Mouse (Mus musculus): ENCODE results near the gene Fam83g. TPM values are rescaled to one million over a fixed set of nuclear protein-coding genes. Genes with fewer than 3 reads are reported as not detected.

Gene Fam83g
- polyA plus RNA-seq, 1 experiment from 2014 or later, result 3.2 TPM

DNA sequence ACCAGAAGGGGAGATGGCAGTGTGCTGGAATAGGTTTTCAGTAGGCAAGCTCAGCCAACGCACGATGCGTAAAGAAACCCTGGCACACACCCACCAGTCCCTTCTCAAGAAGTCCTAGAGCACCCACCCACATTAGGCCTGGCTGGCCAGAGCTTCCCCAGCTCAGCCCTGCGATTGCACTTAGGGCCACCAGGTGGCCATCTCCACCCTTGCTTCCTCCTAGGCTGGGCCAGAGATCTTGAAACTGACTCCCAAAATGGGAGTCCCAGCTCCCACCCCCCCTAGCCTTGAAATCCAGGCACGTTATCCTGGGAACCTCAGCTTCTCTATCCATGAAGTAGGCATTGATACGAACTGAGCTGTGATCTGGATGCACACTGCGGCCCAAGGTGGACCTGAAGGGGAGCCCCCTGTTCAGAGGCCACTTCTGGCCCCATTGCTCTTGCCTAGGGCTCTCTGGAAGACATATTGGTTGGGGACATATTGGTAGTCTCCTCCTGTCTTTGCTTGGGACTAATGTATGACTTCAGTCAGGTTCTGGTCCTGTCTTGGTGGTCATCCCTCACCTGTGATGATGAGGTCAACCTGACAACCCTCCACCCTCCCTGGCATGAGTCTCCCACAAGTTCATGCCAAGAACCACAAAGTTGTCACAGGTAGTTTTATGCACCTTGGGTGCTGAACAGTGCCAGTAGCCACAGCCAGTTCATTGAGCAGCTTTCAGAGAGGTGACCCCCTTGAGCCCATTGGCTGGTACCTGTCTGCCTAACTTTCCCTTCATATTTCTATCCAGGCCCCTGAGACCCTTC is 17.7 kb upstream of the Fam83g start:
- H3K9ac ChIP-seq (replicated peaks; ENCODE audit: low read depth, low read length), result no peak overlapping the region
- no peaks in the 10 kb centered on the region for H3K36me3 ChIP-seq (ENCODE audit: control insufficient read depth, insufficient read depth, low read length)
- WGBS, result 35% methylated on average over 7 of the region's 7 CpGs
- no peak overlapping the region for H3K4me3 ChIP-seq (ENCODE audit: low read depth, low read length)
- H3K9me3 ChIP-seq (ENCODE audit: control insufficient read depth, low read depth, low read length), result no peaks in the 10 kb centered on the region
- no peaks in the 10 kb centered on the region for H3K27me3 ChIP-seq (ENCODE audit: control insufficient read depth, insufficient read depth, low read length)
- H3K4me2 ChIP-seq (replicated peaks; ENCODE audit: low read depth, low read length), result no peak overlapping the region
- no peaks in the 10 kb centered on the region for H3K4me1 ChIP-seq (ENCODE audit: control insufficient read depth, insufficient read depth, low read length)
- no peak overlapping the region for H3K27ac ChIP-seq (ENCODE audit: low read length)
- no peak for ATAC-seq (ENCODE audit: insufficient number of reproducible peaks, insufficient read depth, low FRiP score, low read depth)

DNA sequence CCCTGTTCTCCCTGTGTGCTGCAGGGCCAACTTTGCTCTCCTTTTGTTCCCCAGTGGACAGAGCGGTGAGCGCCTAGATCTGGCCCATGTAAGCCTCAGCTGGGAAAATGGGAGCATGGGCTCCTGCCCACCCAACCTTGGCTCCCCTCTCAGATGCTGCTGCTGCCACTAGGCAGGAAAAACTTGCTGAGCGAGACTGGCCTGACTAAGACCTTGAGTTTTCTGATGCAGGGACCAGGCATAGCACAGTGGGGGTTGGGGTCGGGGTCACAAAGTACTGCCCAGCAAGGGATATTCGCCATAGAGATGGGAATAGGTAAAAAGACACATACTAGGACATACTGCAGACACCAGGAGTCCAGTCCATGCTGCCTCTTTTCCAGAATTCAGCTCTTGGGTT is 16.6 kb upstream of the Fam83g start:
- H3K4me1 ChIP-seq (ENCODE audit: control insufficient read depth, insufficient read depth, low read length), result 0 out of 2 replicates have a peak, but pooled peaks cover 4% of the 10 kb centered on the region
- H3K9me3 ChIP-seq (ENCODE audit: control insufficient read depth, low read depth, low read length), result no peaks in the 10 kb centered on the region
- H3K4me2 ChIP-seq (replicated peaks; ENCODE audit: low read depth, low read length), result no peak overlapping the region
- H3K4me3 ChIP-seq (ENCODE audit: low read depth, low read length), result no peak overlapping the region
- ATAC-seq (ENCODE audit: insufficient number of reproducible peaks, insufficient read depth, low FRiP score, low read depth), result no peak
- H3K9ac ChIP-seq (replicated peaks; ENCODE audit: low read depth, low read length), result no peak overlapping the region
- H3K27ac ChIP-seq (ENCODE audit: low read length), result no peak overlapping the region
- 79% methylated on average over 5 of the region's 5 CpGs for WGBS
- no peaks in the 10 kb centered on the region for H3K27me3 ChIP-seq (ENCODE audit: control insufficient read depth, insufficient read depth, low read length)
- H3K36me3 ChIP-seq (ENCODE audit: control insufficient read depth, insufficient read depth, low read length), result no peaks in the 10 kb centered on the region

DNA sequence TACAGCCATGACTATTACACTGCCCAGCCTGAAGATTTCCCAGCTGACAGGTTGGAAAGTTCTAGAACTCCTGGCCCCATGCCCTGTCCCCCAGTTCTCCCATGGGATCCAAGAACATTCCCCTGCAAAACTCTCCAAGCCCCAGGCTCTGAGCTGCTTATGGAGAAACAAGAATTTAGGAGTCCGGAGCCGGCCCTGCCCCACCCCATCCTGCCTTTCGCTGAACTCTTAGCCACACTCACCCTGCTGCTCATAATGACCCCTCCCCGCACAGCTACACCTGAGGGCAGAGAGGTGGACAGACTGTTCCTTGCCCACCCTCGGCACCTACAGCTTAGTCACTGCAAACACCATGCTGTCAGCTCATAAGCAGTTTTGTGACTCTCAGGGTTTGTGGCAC is 16.1 kb upstream of the Fam83g start:
- no peak overlapping the region for H3K4me2 ChIP-seq (replicated peaks; ENCODE audit: low read depth, low read length)
- 76% methylated on average over 5 of the region's 5 CpGs for WGBS
- ATAC-seq (ENCODE audit: insufficient number of reproducible peaks, insufficient read depth, low FRiP score, low read depth), result no peak

DNA sequence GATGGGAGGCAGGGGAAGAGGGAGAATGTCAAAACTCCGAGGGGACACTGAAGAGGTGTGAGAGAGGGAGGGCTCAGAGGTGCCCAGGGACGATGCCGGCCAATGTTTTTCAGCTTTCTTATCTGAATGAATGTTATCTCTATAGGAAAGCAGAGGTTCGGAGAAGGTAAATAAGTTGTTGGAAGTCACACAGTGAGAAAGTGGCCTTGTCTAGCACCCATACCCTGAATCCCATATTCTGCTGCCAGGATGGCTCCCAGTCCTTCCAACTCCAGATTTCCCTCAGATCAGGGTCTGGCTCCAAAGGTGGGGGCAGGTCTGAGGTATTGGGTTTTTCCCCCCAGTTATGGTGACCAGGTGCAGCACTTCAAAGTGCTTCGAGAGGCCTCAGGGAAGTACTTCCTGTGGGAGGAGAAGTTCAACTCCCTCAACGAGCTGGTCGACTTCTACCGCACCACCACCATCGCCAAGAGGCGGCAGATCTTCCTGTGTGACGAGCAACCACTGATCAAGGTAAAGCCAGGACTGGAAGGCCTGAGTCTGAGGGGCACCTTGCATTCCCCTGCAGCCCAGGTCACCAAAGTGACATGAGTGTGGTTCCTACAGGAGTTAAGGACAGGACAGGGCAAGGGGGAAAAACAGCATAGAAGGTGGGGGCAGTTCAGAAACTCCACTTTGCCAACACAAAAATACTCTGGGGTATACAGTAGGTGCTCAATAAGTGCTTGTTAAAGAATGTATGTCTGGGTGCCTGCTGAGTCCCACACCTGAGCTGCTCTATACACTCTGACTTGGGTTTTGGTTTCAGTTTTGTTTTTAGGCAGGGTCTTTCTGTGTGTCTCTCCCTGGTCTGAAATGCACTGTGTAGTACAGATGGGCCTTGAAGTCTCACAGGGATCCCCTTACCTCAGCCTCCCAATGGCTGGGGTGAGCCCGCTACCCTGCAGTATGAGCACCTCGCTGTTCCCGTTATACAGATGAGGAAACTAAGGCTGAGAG is 14.1 kb upstream of the Fam83g start:
- no peak overlapping the region for H3K9ac ChIP-seq (replicated peaks; ENCODE audit: low read depth, low read length)
- no peak for ATAC-seq (ENCODE audit: insufficient number of reproducible peaks, insufficient read depth, low FRiP score, low read depth)
- WGBS, result 62% methylated on average over 14 of the region's 14 CpGs
- no peak overlapping the region for H3K27ac ChIP-seq (ENCODE audit: low read length)
- no peak overlapping the region for H3K4me3 ChIP-seq (ENCODE audit: low read depth, low read length)
- H3K9me3 ChIP-seq (ENCODE audit: control insufficient read depth, low read depth, low read length), result no peaks in the 10 kb centered on the region
- no peaks in the 10 kb centered on the region for H3K36me3 ChIP-seq (ENCODE audit: control insufficient read depth, insufficient read depth, low read length)
- H3K27me3 ChIP-seq (ENCODE audit: control insufficient read depth, insufficient read depth, low read length), result no peaks in the 10 kb centered on the region
- H3K4me1 ChIP-seq (ENCODE audit: control insufficient read depth, insufficient read depth, low read length), result peaks cover 9% of the 10 kb centered on the region
- no peak overlapping the region for H3K4me2 ChIP-seq (replicated peaks; ENCODE audit: low read depth, low read length)

More for the DNA sequence above, 16.1 kb upstream of the Fam83g start:
- Histone ChIP-seq H3K4me3 (ENCODE audit: low read depth, low read length) (no peak overlapping the region), H3K9ac (replicated peaks; ENCODE audit: low read depth, low read length) (no peak overlapping the region), H3K27ac (ENCODE audit: low read length) (no peak overlapping the region), H3K4me1 (ENCODE audit: control insufficient read depth, insufficient read depth, low read length) (0 out of 2 replicates have a peak, but pooled peaks cover 4% of the 10 kb centered on the region), H3K9me3 (ENCODE audit: control insufficient read depth, low read depth, low read length) (no peaks in the 10 kb centered on the region), H3K27me3 (ENCODE audit: control insufficient read depth, insufficient read depth, low read length) (no peaks in the 10 kb centered on the region), H3K36me3 (ENCODE audit: control insufficient read depth, insufficient read depth, low read length) (no peaks in the 10 kb centered on the region)

DNA sequence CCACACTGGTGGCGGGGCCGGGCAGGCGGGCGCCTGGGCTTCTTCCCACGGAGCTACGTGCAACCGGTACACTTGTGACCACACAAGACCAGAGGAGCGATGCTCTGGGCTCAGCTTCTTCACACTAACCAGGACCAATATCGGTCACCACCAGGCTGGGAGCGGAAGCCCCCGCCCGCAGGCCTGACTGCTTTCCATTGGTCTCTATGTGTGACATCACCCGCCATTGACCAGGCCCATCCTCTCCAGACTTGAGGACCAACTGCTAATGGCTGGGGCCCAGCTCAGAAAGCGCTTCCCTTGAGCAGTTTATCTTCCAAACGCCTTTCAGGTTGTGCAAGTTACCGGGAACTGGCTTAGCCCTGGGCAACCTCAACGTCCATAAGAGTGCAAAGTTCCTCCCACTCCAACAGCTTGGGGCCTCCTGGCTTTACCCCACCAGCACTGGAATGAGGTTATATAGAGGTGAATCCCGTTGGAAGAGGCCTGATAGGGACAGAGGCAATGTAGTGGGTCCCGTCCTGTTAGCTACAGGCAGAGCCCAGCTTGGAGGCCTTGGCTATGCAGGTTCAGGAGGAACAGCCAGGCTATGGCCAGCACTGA is 12.0 kb upstream of the Fam83g start:
- Histone ChIP-seq H3K27ac (ENCODE audit: low read length) (no peak overlapping the region), H3K36me3 (ENCODE audit: control insufficient read depth, insufficient read depth, low read length) (no peaks in the 10 kb centered on the region), H3K9ac (replicated peaks; ENCODE audit: low read depth, low read length) (no peak overlapping the region), H3K9me3 (ENCODE audit: control insufficient read depth, low read depth, low read length) (no peaks in the 10 kb centered on the region), H3K27me3 (ENCODE audit: control insufficient read depth, insufficient read depth, low read length) (no peaks in the 10 kb centered on the region), H3K4me2 (replicated peaks; ENCODE audit: low read depth, low read length) (no peak overlapping the region), H3K4me3 (ENCODE audit: low read depth, low read length) (no peak overlapping the region), H3K4me1 (ENCODE audit: control insufficient read depth, insufficient read depth, low read length) (peaks cover 9% of the 10 kb centered on the region)
- ATAC-seq (ENCODE audit: insufficient number of reproducible peaks, insufficient read depth, low FRiP score, low read depth), result no peak
- WGBS, result 51% methylated on average over 19 of the region's 19 CpGs

DNA sequence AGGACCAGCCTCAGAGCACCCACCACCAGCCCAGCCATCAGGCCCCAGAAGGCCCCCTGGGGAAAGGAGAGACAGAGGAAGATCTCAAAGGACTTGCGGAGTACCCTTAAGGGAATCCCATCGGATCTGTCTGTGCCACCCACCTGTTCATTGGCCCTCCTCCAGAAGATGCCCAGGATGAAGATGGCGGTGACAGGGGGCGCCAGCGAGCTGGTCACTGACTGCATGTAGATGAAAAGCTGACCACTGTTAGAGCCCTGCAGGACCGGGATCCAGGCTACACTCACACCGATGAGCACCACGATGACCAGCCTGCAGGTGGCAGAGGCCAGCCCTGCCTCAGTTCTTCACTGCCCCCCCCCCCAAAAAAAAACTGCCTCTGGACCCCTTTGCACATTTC is 10.2 kb upstream of the Fam83g start:
- 41% methylated on average over 8 of the region's 8 CpGs for WGBS
- no peak for ATAC-seq (ENCODE audit: insufficient number of reproducible peaks, insufficient read depth, low FRiP score, low read depth)
- H3K36me3 ChIP-seq (ENCODE audit: control insufficient read depth, insufficient read depth, low read length), result no peaks in the 10 kb centered on the region

DNA sequence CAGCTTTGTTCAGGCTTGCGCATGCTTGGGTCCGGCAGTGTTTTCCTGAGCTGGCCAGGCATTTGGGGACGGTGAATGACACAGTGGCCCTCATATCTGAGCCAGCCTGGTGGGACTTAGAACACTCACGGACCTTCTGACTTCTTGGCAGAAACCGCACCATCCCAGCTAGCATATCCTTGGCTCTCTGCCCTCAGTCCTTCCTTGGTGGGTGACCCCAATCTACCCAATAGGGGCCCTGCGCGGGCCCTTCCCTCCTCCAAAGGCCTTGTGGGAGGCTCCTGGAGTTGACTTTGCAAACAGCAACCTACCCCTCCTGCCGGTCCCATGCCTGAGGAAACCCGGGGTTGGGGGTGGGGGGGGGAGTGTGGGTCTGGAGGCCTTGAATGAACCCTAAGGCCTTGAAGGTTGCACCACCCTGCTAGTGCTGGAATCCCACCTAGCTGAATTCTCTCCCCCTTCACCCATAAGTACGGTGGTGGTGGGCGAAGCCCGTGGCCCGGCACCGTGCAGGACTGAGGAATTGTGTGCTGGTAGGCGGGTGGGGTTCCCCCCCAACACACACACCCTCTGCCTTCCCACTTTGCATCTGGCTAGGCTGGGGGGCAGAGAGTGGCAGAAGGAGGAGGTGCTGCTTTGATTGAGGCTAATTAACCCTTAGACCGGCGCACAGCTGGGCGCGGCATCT is 9.6 kb upstream of the Fam83g start:
- Histone ChIP-seq H3K4me2 (replicated peaks; ENCODE audit: low read depth, low read length) (no peak overlapping the region), H3K9me3 (ENCODE audit: control insufficient read depth, low read depth, low read length) (no peaks in the 10 kb centered on the region), H3K27me3 (ENCODE audit: control insufficient read depth, insufficient read depth, low read length) (no peaks in the 10 kb centered on the region), H3K27ac (ENCODE audit: low read length) (no peak overlapping the region), H3K4me3 (ENCODE audit: low read depth, low read length) (no peak overlapping the region), H3K9ac (replicated peaks; ENCODE audit: low read depth, low read length) (no peak overlapping the region), H3K4me1 (ENCODE audit: control insufficient read depth, insufficient read depth, low read length) (peaks cover 9% of the 10 kb centered on the region), H3K36me3 (ENCODE audit: control insufficient read depth, insufficient read depth, low read length) (no peaks in the 10 kb centered on the region)
- ATAC-seq (ENCODE audit: insufficient number of reproducible peaks, insufficient read depth, low FRiP score, low read depth), result 0 out of 2 replicates have a peak, but pooled peaks have one; percentile 25
- WGBS, result 35% methylated on average over 19 of the region's 19 CpGs

More for the DNA sequence above, 10.2 kb upstream of the Fam83g start:
- no peak overlapping the region for H3K4me3 ChIP-seq (ENCODE audit: low read depth, low read length)
- no peak overlapping the region for H3K27ac ChIP-seq (ENCODE audit: low read length)
- no peaks in the 10 kb centered on the region for H3K9me3 ChIP-seq (ENCODE audit: control insufficient read depth, low read depth, low read length)
- H3K27me3 ChIP-seq (ENCODE audit: control insufficient read depth, insufficient read depth, low read length), result no peaks in the 10 kb centered on the region
- peaks cover 9% of the 10 kb centered on the region for H3K4me1 ChIP-seq (ENCODE audit: control insufficient read depth, insufficient read depth, low read length)
- H3K9ac ChIP-seq (replicated peaks; ENCODE audit: low read depth, low read length), result no peak overlapping the region
- H3K4me2 ChIP-seq (replicated peaks; ENCODE audit: low read depth, low read length), result no peak overlapping the region

DNA sequence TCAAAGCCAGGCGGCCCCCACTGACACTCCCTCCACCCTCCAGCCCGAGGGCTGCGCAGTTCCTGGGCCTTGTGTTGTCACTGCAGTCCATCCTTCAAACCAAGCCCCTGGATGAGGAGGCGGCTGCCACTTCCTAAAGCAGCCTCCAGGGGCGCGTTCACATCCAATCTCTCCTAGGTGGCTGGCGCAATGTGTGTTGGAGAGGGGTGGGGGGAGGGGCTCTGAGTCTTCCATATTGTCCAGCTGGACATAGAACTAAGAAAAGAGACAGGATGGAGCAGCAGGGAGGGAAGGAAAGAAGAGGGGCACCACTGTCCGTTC is 9.1 kb upstream of the Fam83g start:
- no peaks in the 10 kb centered on the region for H3K27me3 ChIP-seq (ENCODE audit: control insufficient read depth, insufficient read depth, low read length)
- no peak overlapping the region for H3K9ac ChIP-seq (replicated peaks; ENCODE audit: low read depth, low read length)
- H3K4me3 ChIP-seq (ENCODE audit: low read depth, low read length), result no peak overlapping the region
- H3K36me3 ChIP-seq (ENCODE audit: control insufficient read depth, insufficient read depth, low read length), result no peaks in the 10 kb centered on the region
- ATAC-seq (ENCODE audit: insufficient number of reproducible peaks, insufficient read depth, low FRiP score, low read depth), result peak; percentile 61; the same call in 1 of the 2 replicates
- no peaks in the 10 kb centered on the region for H3K9me3 ChIP-seq (ENCODE audit: control insufficient read depth, low read depth, low read length)
- H3K27ac ChIP-seq (ENCODE audit: low read length), result no peak overlapping the region
- H3K4me2 ChIP-seq (replicated peaks; ENCODE audit: low read depth, low read length), result no peak overlapping the region
- WGBS, result 7% methylated on average over 8 of the region's 8 CpGs
- peaks cover 9% of the 10 kb centered on the region for H3K4me1 ChIP-seq (ENCODE audit: control insufficient read depth, insufficient read depth, low read length)
